In the genomic region with DNA sequence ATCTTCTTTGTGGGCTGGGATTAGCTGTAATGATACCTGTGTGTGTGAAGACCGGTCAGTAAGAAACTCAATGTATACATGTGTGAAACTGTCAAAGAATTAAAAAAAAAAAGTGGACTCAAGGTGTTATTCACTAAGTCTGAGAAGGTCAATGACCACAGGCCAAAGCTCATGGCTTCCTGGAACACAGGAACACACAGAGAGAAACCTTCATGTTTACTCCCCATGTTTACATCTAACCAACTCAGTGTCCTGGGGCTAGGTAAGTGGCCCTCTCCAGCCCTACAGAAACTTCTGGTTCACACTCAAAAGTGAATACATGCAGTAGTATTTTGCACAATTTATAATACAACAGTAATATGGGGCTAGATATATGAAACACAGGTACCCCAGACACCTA, we compare ENCODE assay signal across 33 mouse cellular contexts. TPM values are rescaled to one million over a fixed set of nuclear protein-coding genes. Genes with fewer than 3 reads are reported as not detected.
"Had no signal": no experiment of that assay in that cellular context is flagged by ENCODE, and none has a peak within 500 bp of the region (broad histone marks: within the 10 kb centered on the region; RNA-seq: fewer than 3 reads in every experiment).

No protein-coding gene starts in this region.

- H3K36me3 ChIP-seq: embryonic facial prominence, embryonic 10.5 days; embryonic facial prominence, embryonic 12.5 days; embryonic facial prominence, embryonic 13.5 days; embryonic facial prominence, embryonic 15.5 days; forebrain, embryonic 10.5 days; forebrain, embryonic 12.5 days; forebrain, embryonic 15.5 days had no signal

- H3K27me3 ChIP-seq: embryonic facial prominence, embryonic 12.5 days; embryonic facial prominence, embryonic 13.5 days; embryonic facial prominence, embryonic 15.5 days; forebrain, embryonic 13.5 days; forebrain, embryonic 15.5 days had no signal

- H3K4me3 ChIP-seq: embryonic facial prominence, embryonic 10.5 days; embryonic facial prominence, embryonic 12.5 days; embryonic facial prominence, embryonic 13.5 days; embryonic facial prominence, embryonic 15.5 days; erythroblast, embryonic 14.5 days; forebrain, embryonic 10.5 days; forebrain, embryonic 12.5 days; forebrain, embryonic 13.5 days; forebrain, embryonic 15.5 days; gastrocnemius, adult 2 months had no signal

- H3K4me2 ChIP-seq: embryonic facial prominence, embryonic 12.5 days; embryonic facial prominence, embryonic 13.5 days; embryonic facial prominence, embryonic 15.5 days; forebrain, embryonic 12.5 days; forebrain, embryonic 13.5 days; forebrain, embryonic 15.5 days had no signal

- H3K9ac ChIP-seq: embryonic facial prominence, embryonic 12.5 days; embryonic facial prominence, embryonic 13.5 days; embryonic facial prominence, embryonic 15.5 days; forebrain, embryonic 12.5 days; forebrain, embryonic 13.5 days; forebrain, embryonic 15.5 days; forebrain, postnatal 0 days had no signal

- H3K27ac ChIP-seq: embryonic facial prominence, embryonic 10.5 days; embryonic facial prominence, embryonic 12.5 days; embryonic facial prominence, embryonic 13.5 days; embryonic facial prominence, embryonic 15.5 days; forebrain, embryonic 10.5 days; forebrain, embryonic 12.5 days; forebrain, embryonic 13.5 days; forebrain, embryonic 15.5 days; gastrocnemius, adult 2 months had no signal

- DNase-seq: cerebellum, adult 18-20 months; cerebellum, adult 2 months; cerebellum, adult 8-10 months; cerebellum, adult 9-10 months; cerebellum, adult 9-11 months; cerebellum, postnatal 10 days; cerebellum, postnatal 14 days; cerebellum, postnatal 25 days; cerebellum, postnatal 36 days; embryo, embryonic 11 days; forebrain, postnatal 0 days; gastrocnemius, adult 2 months; gastrocnemius, postnatal 10 days; gastrocnemius, postnatal 14 days; gastrocnemius, postnatal 25 days; gastrocnemius, postnatal 36 days; heart, adult 11 months had no signal

- H3K9me3 ChIP-seq: embryonic facial prominence, embryonic 10.5 days; embryonic facial prominence, embryonic 12.5 days; embryonic facial prominence, embryonic 13.5 days; embryonic facial prominence, embryonic 15.5 days; forebrain, embryonic 10.5 days; forebrain, embryonic 12.5 days; forebrain, embryonic 13.5 days; forebrain, embryonic 15.5 days had no signal

- ATAC-seq: forebrain, embryonic 13.5 days; forebrain, embryonic 14.5 days; forebrain, embryonic 15.5 days; forebrain, embryonic 16.5 days; forebrain, postnatal 0 days had no signal

- H3K4me1 ChIP-seq: embryonic facial prominence, embryonic 15.5 days had no signal

RNA-seq across cellular contexts. Expression of gene Nat8f4, which starts 5.0 kb away (rescaled TPM):
- polyA plus RNA-seq: erythroblast, embryonic 14.5 days had no signal

RNA-seq across cellular contexts. Expression of gene Nat8f1, which starts 5.8 kb away (rescaled TPM):
- polyA plus RNA-seq: erythroblast, embryonic 14.5 days had no signal

RNA-seq across cellular contexts. Expression of gene Nat8f2, which starts 40.7 kb away (rescaled TPM):
- total RNA-seq: common myeloid progenitor, adult 5-6 weeks; forebrain, postnatal 0 days; gastrocnemius, adult 2 months; gastrocnemius, postnatal 36 days; granulocyte monocyte progenitor cell, adult 5-6 weeks had no signal
- polyA plus RNA-seq: embryonic facial prominence, embryonic 10.5 days; embryonic facial prominence, embryonic 11.5 days; embryonic facial prominence, embryonic 12.5 days; embryonic facial prominence, embryonic 13.5 days; embryonic facial prominence, embryonic 14.5 days; erythroblast, embryonic 14.5 days; forebrain, embryonic 10.5 days; forebrain, embryonic 11.5 days; forebrain, embryonic 12.5 days; forebrain, embryonic 13.5 days; forebrain, embryonic 14.5 days; forebrain, embryonic 15.5 days; forebrain, embryonic 16.5 days; forebrain, postnatal 0 days had no signal
